ENCODE assay signal across 8 mouse cellular contexts in the genomic region with DNA sequence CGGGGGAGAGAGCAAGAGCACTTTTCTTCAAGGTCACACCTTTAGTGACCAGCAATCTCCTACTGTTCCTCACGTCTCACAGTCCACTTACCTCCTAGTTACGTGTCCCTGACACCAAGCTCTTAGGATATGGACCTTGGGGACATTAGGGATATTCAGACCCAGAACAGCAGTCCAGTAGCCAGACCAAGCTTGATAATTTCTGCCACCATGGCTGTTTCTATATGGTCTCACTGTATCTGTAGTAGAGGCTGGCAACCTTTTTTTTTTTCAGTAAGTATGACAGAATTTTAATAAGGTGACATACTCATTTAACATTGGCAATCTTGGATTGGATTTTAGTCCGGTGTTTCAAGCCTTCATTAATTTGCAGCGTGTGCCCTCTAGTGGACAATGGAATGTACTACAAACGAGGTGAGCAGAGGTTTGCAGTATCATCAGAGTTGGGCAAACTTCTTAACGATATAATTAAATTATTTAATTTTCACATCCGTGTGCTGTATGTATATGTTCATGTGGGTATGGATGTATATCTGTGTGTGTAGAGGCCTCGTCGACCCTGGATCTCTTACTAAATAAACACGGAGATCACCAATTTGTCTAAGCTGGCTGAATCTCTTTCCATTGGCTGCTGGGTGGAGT. TPM values are rescaled to one million over a fixed set of nuclear protein-coding genes. Genes with fewer than 3 reads are reported as not detected.
A peak's percentile ranks its signal among the peaks of the same experiment; 100 is the strongest.
DNase-seq lines count a peak whose midpoint lies in the region; ATAC-seq and TF ChIP-seq lines count a peak whose summit lies in the region.

No protein-coding gene starts in this region.

- no peaks in the 10 kb centered on the region for H3K36me3 ChIP-seq in E14TG2a.4 (ENCODE audit: insufficient read depth, low read length)
- H3K36me3 ChIP-seq in megakaryocyte, embryonic 14.5 days (replicated peaks; ENCODE audit: low read length) = no peaks in the 10 kb centered on the region
- H3K36me3 ChIP-seq in stomach, embryonic 14.5 days (ENCODE audit: control insufficient read depth, insufficient read depth, low read length) = no peaks in the 10 kb centered on the region

- peak; percentile 78 for TF ChIP-seq CTCF in E14TG2a.4 (conservative IDR thresholded peaks at IDR 0.05; ENCODE audit: low read length)

- H3K4me1 ChIP-seq in E14TG2a.4 (replicated peaks; ENCODE audit: low read depth, low read length) = peaks cover 6% of the 10 kb centered on the region
- H3K4me1 ChIP-seq in megakaryocyte, embryonic 14.5 days = peaks cover 18% of the 10 kb centered on the region
- H3K4me1 ChIP-seq in stomach, embryonic 14.5 days (ENCODE audit: control insufficient read depth, insufficient read depth, low read length) = no peaks in the 10 kb centered on the region

- no peak overlapping the region for H3K9ac ChIP-seq in stomach, embryonic 14.5 days (replicated peaks; ENCODE audit: low read depth, low read length)

- H3K27ac ChIP-seq in stomach, embryonic 14.5 days (ENCODE audit: low read length) = no peak overlapping the region

- WGBS in stomach, embryonic 14.5 days = 17% methylated on average over 11 of the region's 11 CpGs

- peaks cover 4% of the 10 kb centered on the region; the same call in 1 of the 2 replicates for H3K27me3 ChIP-seq in E14TG2a.4 (ENCODE audit: insufficient read depth, low read length)
- peaks cover 15% of the 10 kb centered on the region for H3K27me3 ChIP-seq in megakaryocyte, embryonic 14.5 days (replicated peaks)
- H3K27me3 ChIP-seq in stomach, embryonic 14.5 days (ENCODE audit: control insufficient read depth, insufficient read depth, low read length) = no peaks in the 10 kb centered on the region

- H3K9me3 ChIP-seq in E14TG2a.4 (ENCODE audit: low read length) = no peaks in the 10 kb centered on the region
- H3K9me3 ChIP-seq in megakaryocyte, embryonic 14.5 days = 0 out of 2 replicates have a peak, but pooled peaks cover 2% of the 10 kb centered on the region
- H3K9me3 ChIP-seq in stomach, embryonic 14.5 days (ENCODE audit: control insufficient read depth, low read depth, low read length) = no peaks in the 10 kb centered on the region; the same call in 1 of the 2 replicates

- H3K4me3 ChIP-seq in E14TG2a.4 (replicated peaks; ENCODE audit: low read length) = no peak overlapping the region
- H3K4me3 ChIP-seq in megakaryocyte, embryonic 14.5 days (replicated peaks) = peak overlapping the region; percentile 35
- no peak overlapping the region for H3K4me3 ChIP-seq in stomach, embryonic 14.5 days (ENCODE audit: low read depth, low read length)

- H3K4me2 ChIP-seq in stomach, embryonic 14.5 days (replicated peaks; ENCODE audit: low read depth, low read length) = 0 out of 2 replicates have a peak overlapping the region, but pooled peaks have one; percentile 12

- ATAC-seq in frontal cortex, adult (ENCODE audit: low TSS enrichment) = 0 out of 2 replicates have a peak, but pooled peaks have one; percentile 41
- ATAC-seq in stomach, embryonic 14.5 days (ENCODE audit: insufficient number of reproducible peaks, insufficient read depth, low FRiP score, low read depth) = no peak

- DNase-seq in cerebellum, adult 11 months = peak; percentile 35
- no peak for DNase-seq in cerebellum, adult 11-12 months
- peak; percentile 70 for DNase-seq in cerebellum, adult 9-10 months
- DNase-seq in kidney, postnatal 14 days = peak; percentile 47

RNA-seq across cellular contexts. Expression of a gene that starts 17.1 kb away (rescaled TPM):
- polyA plus RNA-seq in megakaryocyte, embryonic 14.5 days (2012; ENCODE audit: insufficient read depth, low replicate concordance) = not detected in 2 replicates
- 2.2 and 2.5 TPM in 2 replicates for polyA plus RNA-seq in stomach, embryonic 14.5 days (2014; fragmentation: Nextera tagmentation; extraction: Ambion mirVana)

RNA-seq across cellular contexts. Expression of a gene that starts 54.2 kb away (rescaled TPM):
- not detected in 2 replicates for polyA plus RNA-seq in megakaryocyte, embryonic 14.5 days (2012; ENCODE audit: insufficient read depth, low replicate concordance)
- polyA plus RNA-seq in stomach, embryonic 14.5 days (2014; fragmentation: Nextera tagmentation; extraction: Ambion mirVana) = not detected in 2 replicates
